Comparison of ENCODE assay signal across 17 mouse cellular contexts in the genomic region with DNA sequence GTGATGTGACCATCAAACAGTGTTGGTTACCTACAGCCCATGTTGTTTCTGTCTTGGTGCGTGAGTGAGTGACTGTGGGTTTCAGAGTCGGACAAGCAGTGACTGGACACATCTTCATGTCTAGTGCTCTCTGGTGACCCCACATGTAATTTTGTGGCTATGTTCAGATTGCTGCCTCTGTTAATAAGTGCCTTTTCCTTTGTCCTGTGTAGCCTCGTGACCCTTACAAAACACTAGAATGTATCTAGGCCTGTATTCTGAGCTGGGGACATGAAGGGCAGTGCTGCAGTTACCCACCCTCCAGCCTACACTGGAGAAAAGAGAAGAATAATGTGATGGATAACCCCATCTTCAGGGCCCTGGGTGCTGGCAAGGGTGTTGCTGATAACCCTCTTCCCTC.
"Had no signal": no experiment of that assay in that cellular context is flagged by ENCODE, and none has a peak within 500 bp of the region (broad histone marks: within the 10 kb centered on the region; RNA-seq: fewer than 3 reads in every experiment).

No protein-coding gene starts in this region.

- H3K4me3 ChIP-seq: lung, embryonic 15.5 days; megakaryocyte, embryonic 14.5 days; midbrain, embryonic 13.5 days; midbrain, embryonic 15.5 days; neural tube, embryonic 12.5 days; stomach, embryonic 15.5 days had no signal

- H3K27ac ChIP-seq: lung, embryonic 15.5 days; macrophage; midbrain, embryonic 13.5 days; midbrain, embryonic 15.5 days; neural tube, embryonic 12.5 days; stomach, embryonic 15.5 days; stomach, postnatal 0 days had no signal

- H3K9ac ChIP-seq: lung, embryonic 15.5 days; midbrain, embryonic 13.5 days; midbrain, embryonic 15.5 days; neural tube, embryonic 12.5 days; stomach, embryonic 15.5 days had no signal

- H3K4me2 ChIP-seq: lung, embryonic 15.5 days; midbrain, embryonic 11.5 days; midbrain, embryonic 13.5 days; midbrain, embryonic 15.5 days; neural tube, embryonic 12.5 days; stomach, embryonic 15.5 days had no signal

- H3K36me3 ChIP-seq: midbrain, embryonic 15.5 days; stomach, embryonic 15.5 days had no signal

- H3K27me3 ChIP-seq: lung, embryonic 15.5 days; megakaryocyte, embryonic 14.5 days; midbrain, embryonic 13.5 days; midbrain, embryonic 15.5 days; neural tube, embryonic 12.5 days; stomach, embryonic 15.5 days had no signal

- ATAC-seq: lung, postnatal 0 days; midbrain, embryonic 13.5 days; midbrain, embryonic 15.5 days had no signal

- DNase-seq: lung, adult 2 months; lung, postnatal 14 days; lung, postnatal 36 days; right cerebral cortex, postnatal 14 days; thymus, adult 2 months; thymus, postnatal 25 days; thymus, postnatal 4 days had no signal

- H3K9me3 ChIP-seq: lung, embryonic 15.5 days; megakaryocyte, embryonic 14.5 days; midbrain, embryonic 13.5 days; midbrain, embryonic 15.5 days; neural tube, embryonic 12.5 days; stomach, embryonic 15.5 days had no signal

- H3K4me1 ChIP-seq: lung, embryonic 15.5 days; midbrain, embryonic 15.5 days; neural tube, embryonic 12.5 days; stomach, embryonic 15.5 days had no signal
